Mouse (Mus musculus): ENCODE data around the gene Setd1a. TPM values are rescaled to one million over a fixed set of nuclear protein-coding genes. Genes with fewer than 3 reads are reported as not detected.

Setd1a gene
- polyA plus RNA-seq, 1 experiment from 2014 or later, result 23.7 TPM

GRCm38 (mm10) chr7:127751619-127752018 lies 24.9 kb upstream of the Setd1a start:
- H3K4me3 ChIP-seq, result no peak overlapping the region
- peaks cover 27% of the 10 kb centered on the region for H3K4me1 ChIP-seq
- no peaks in the 10 kb centered on the region for H3K9me3 ChIP-seq
- no peak overlapping the region for H3K27ac ChIP-seq
- peak; percentile 61 for DNase-seq (ENCODE audit: low spot score)
- WGBS, result 93% methylated on average over 5 of the region's 5 CpGs
- peaks cover 76% of the 10 kb centered on the region for H3K27me3 ChIP-seq (ENCODE audit: insufficient read depth, poor library complexity, severe bottlenecking)
- peaks cover 88% of the 10 kb centered on the region for H3K36me3 ChIP-seq

GRCm38 (mm10) chr7:127752069-127752468 lies 24.4 kb upstream of the Setd1a start:
- peaks cover 92% of the 10 kb centered on the region for H3K36me3 ChIP-seq
- no peak overlapping the region for H3K27ac ChIP-seq
- peaks cover 80% of the 10 kb centered on the region for H3K27me3 ChIP-seq (ENCODE audit: insufficient read depth, poor library complexity, severe bottlenecking)
- peaks cover 23% of the 10 kb centered on the region for H3K4me1 ChIP-seq
- 93% methylated on average over 27 of the region's 27 CpGs for WGBS
- no peak for DNase-seq (ENCODE audit: low spot score)
- no peak overlapping the region for H3K4me3 ChIP-seq
- no peaks in the 10 kb centered on the region for H3K9me3 ChIP-seq

- Histone ChIP-seq H3K4me1 (peaks cover 12% of the 10 kb centered on the region), H3K9me3 (no peaks in the 10 kb centered on the region), H3K27me3 (ENCODE audit: insufficient read depth, poor library complexity, severe bottlenecking) (peaks cover 91% of the 10 kb centered on the region), H3K27ac (no peak overlapping the region), H3K36me3 (peaks cover 100% of the 10 kb centered on the region), H3K4me3 (no peak overlapping the region)
- WGBS, result 71% methylated on average over 5 of the region's 5 CpGs
- DNase-seq (ENCODE audit: low spot score), result no peak
Measured at GRCm38 (mm10) chr7:127753158-127753557, 23.3 kb upstream of the Setd1a start.

GRCm38 (mm10) chr7:127753741-127754140 lies 22.7 kb upstream of the Setd1a start:
- Histone ChIP-seq H3K27me3 (ENCODE audit: insufficient read depth, poor library complexity, severe bottlenecking) (peaks cover 97% of the 10 kb centered on the region), H3K36me3 (peaks cover 100% of the 10 kb centered on the region)

DNA sequence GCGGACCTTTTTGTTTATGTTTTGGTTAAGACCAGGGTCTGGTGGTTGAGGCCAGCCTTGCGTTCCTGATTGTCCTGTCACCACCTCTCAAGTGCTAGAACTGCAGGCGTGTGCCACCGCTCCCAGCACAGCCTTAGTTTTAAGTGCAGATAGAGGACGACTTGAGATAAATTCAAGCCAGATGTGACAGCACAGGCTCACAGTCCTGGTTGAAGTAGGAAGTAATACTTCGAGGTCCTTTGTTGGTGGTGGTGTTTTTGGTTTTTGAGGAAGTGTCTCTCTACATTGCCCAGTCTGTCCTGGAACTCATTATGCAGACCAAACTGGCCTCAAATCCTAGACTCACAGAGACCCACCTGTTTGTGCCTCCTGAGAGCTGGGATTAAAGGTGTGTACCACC lies 16.8 kb upstream of the Setd1a start:
- Histone ChIP-seq H3K4me3 (peak overlapping the region; percentile 15; the same call in 1 of the 2 replicates), H3K27ac (no peak overlapping the region), H3K9me3 (no peaks in the 10 kb centered on the region), H3K27me3 (ENCODE audit: insufficient read depth, poor library complexity, severe bottlenecking) (peaks cover 56% of the 10 kb centered on the region), H3K4me1 (peaks cover 20% of the 10 kb centered on the region), H3K36me3 (peaks cover 75% of the 10 kb centered on the region)
- 15% methylated on average over 6 of the region's 6 CpGs for WGBS
- DNase-seq (ENCODE audit: low spot score), result peak; percentile 82

More at GRCm38 (mm10) chr7:127753741-127754140, 22.7 kb upstream of the Setd1a start:
- Histone ChIP-seq H3K4me1 (peaks cover 6% of the 10 kb centered on the region), H3K27ac (no peak overlapping the region), H3K4me3 (no peak overlapping the region), H3K9me3 (no peaks in the 10 kb centered on the region)
- no peak for DNase-seq (ENCODE audit: low spot score)
- 86% methylated on average over 7 of the region's 7 CpGs for WGBS

GRCm38 (mm10) chr7:127760478-127760877 lies 16.0 kb upstream of the Setd1a start:
- Histone ChIP-seq H3K36me3 (peaks cover 75% of the 10 kb centered on the region), H3K9me3 (no peaks in the 10 kb centered on the region), H3K27ac (no peak overlapping the region), H3K4me1 (peaks cover 20% of the 10 kb centered on the region), H3K4me3 (no peak overlapping the region), H3K27me3 (ENCODE audit: insufficient read depth, poor library complexity, severe bottlenecking) (peaks cover 54% of the 10 kb centered on the region)
- 78% methylated on average over 3 of the region's 3 CpGs for WGBS
- DNase-seq (ENCODE audit: low spot score), result no peak

- WGBS, result 40% methylated on average over 7 of the region's 7 CpGs
- H3K4me1 ChIP-seq, result peaks cover 20% of the 10 kb centered on the region
- no peaks in the 10 kb centered on the region for H3K9me3 ChIP-seq
- no peak overlapping the region for H3K4me3 ChIP-seq
- peaks cover 48% of the 10 kb centered on the region for H3K27me3 ChIP-seq (ENCODE audit: insufficient read depth, poor library complexity, severe bottlenecking)
- H3K27ac ChIP-seq, result no peak overlapping the region
- no peak for DNase-seq (ENCODE audit: low spot score)
- H3K36me3 ChIP-seq, result peaks cover 75% of the 10 kb centered on the region
Measured at GRCm38 (mm10) chr7:127761026-127761425, 15.4 kb upstream of the Setd1a start.

DNA sequence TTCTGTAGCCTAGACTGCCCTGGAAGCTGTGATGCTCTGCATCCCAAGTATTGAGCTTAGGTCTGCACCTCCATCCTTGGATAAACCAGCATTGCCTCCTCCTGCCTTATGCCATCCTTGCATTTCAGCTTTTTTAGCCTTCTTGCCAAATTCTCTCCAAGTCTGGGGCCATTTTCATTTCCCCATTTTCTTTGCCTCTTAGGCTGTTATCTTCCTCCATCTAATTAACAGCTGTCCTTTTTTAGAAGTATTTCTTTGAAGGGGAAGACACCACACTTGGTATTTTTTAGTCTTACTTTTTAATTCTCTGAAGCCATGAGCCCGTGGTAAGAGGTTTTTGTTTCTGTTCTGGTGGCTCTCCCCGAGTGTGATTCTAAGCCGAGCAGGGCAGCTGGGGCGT lies 12.8 kb upstream of the Setd1a start:
- no peak for DNase-seq (ENCODE audit: low spot score)
- H3K9me3 ChIP-seq, result no peaks in the 10 kb centered on the region
- H3K36me3 ChIP-seq, result peaks cover 67% of the 10 kb centered on the region
- H3K4me3 ChIP-seq, result no peak overlapping the region
- H3K27ac ChIP-seq, result no peak overlapping the region
- peaks cover 33% of the 10 kb centered on the region; the same call in 1 of the 2 replicates for H3K27me3 ChIP-seq (ENCODE audit: insufficient read depth, poor library complexity, severe bottlenecking)
- peaks cover 31% of the 10 kb centered on the region for H3K4me1 ChIP-seq
- 86% methylated on average over 4 of the region's 4 CpGs for WGBS

- H3K9me3 ChIP-seq, result no peaks in the 10 kb centered on the region
- peaks cover 33% of the 10 kb centered on the region; the same call in 1 of the 2 replicates for H3K27me3 ChIP-seq (ENCODE audit: insufficient read depth, poor library complexity, severe bottlenecking)
- no peak for DNase-seq (ENCODE audit: low spot score)
- H3K36me3 ChIP-seq, result peaks cover 62% of the 10 kb centered on the region
- H3K27ac ChIP-seq, result no peak overlapping the region
- peaks cover 37% of the 10 kb centered on the region for H3K4me1 ChIP-seq
- WGBS, result 89% methylated on average over 2 of the region's 2 CpGs
- no peak overlapping the region for H3K4me3 ChIP-seq
Measured at GRCm38 (mm10) chr7:127765756-127766155, 10.7 kb upstream of the Setd1a start.

GRCm38 (mm10) chr7:127766851-127767609 lies 9.4 kb upstream of the Setd1a start:
- peaks cover 33% of the 10 kb centered on the region; the same call in 1 of the 2 replicates for H3K27me3 ChIP-seq (ENCODE audit: insufficient read depth, poor library complexity, severe bottlenecking)
- no peak overlapping the region for H3K4me3 ChIP-seq
- H3K27ac ChIP-seq, result peak overlapping the region; percentile 32; the same call in 1 of the 2 replicates
- peaks cover 52% of the 10 kb centered on the region for H3K36me3 ChIP-seq
- H3K4me1 ChIP-seq, result peaks cover 39% of the 10 kb centered on the region
- 68% methylated on average over 17 of the region's 17 CpGs for WGBS
- H3K9me3 ChIP-seq, result no peaks in the 10 kb centered on the region
- peak; percentile 94 for DNase-seq (ENCODE audit: low spot score)

GRCm38 (mm10) chr7:127767671-127768345 lies 8.7 kb upstream of the Setd1a start:
- Histone ChIP-seq H3K36me3 (peaks cover 46% of the 10 kb centered on the region), H3K4me3 (no peak overlapping the region; the same call in 1 of the 2 replicates), H3K9me3 (no peaks in the 10 kb centered on the region), H3K27ac (peak overlapping the region; percentile 32; the same call in 1 of the 2 replicates), H3K27me3 (ENCODE audit: insufficient read depth, poor library complexity, severe bottlenecking) (peaks cover 28% of the 10 kb centered on the region; the same call in 1 of the 2 replicates), H3K4me1 (peaks cover 39% of the 10 kb centered on the region)
- 92% methylated on average over 19 of the region's 19 CpGs for WGBS
- no peak for DNase-seq (ENCODE audit: low spot score)

DNA sequence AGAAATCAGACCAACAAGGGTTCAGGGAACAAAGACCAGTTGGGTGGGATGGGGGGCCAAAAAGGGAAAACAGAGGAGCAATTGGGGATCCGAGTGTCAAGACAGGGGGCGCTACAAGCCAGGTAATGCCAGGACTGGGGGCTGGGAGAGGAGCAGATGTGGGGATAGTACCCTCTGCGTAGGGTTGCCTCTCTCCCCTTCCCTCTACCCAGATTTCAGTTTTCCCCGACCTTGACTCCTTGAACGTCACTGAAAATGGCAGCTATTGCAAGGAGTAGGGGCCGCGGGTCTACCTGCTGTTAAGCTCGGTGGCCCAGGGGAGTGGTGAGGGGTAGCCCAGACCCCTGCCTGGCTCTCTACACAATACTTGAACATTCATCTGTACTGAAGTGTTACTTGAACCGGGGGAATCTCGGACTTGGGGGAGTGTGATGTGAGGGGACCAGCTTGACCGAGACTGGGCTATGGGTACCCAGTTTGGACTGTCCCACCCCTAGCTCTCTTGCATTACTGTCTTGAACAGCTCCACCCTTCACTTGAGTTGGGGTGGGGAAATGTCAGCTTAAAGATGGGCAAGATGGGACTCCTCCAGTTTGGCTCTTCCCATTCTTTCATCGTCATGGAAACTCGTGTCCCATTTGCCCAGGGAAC lies 8.0 kb upstream of the Setd1a start:
- no peak for DNase-seq (ENCODE audit: low spot score)
- Histone ChIP-seq H3K4me1 (peaks cover 39% of the 10 kb centered on the region), H3K27me3 (ENCODE audit: insufficient read depth, poor library complexity, severe bottlenecking) (peaks cover 24% of the 10 kb centered on the region; the same call in 1 of the 2 replicates), H3K27ac (peak overlapping the region; percentile 91), H3K9me3 (no peaks in the 10 kb centered on the region), H3K4me3 (peak overlapping the region; percentile 73), H3K36me3 (peaks cover 42% of the 10 kb centered on the region)
- WGBS, result 54% methylated on average over 13 of the region's 13 CpGs
